Mouse (Mus musculus): ENCODE measurements around the gene Icos. TPM values are rescaled to one million over a fixed set of nuclear protein-coding genes. Genes with fewer than 3 reads are reported as not detected.

Gene Icos
- polyA plus RNA-seq, 1 experiment from 2014 or later, result 0.05 TPM

- Histone ChIP-seq H3K27ac (ENCODE audit: low read length) (no peak overlapping the region), H3K9ac (ENCODE audit: low read depth, low read length) (no peak overlapping the region), H3K36me3 (ENCODE audit: control insufficient read depth, insufficient read depth, low read length) (no peaks in the 10 kb centered on the region), H3K27me3 (ENCODE audit: control insufficient read depth, insufficient read depth, low read depth, low read length) (no peaks in the 10 kb centered on the region), H3K4me3 (ENCODE audit: low read depth, low read length) (no peak overlapping the region), H3K4me2 (ENCODE audit: low read length) (no peak overlapping the region), H3K9me3 (replicated peaks; ENCODE audit: control insufficient read depth, low read length, poor library complexity, severe bottlenecking) (no peaks in the 10 kb centered on the region), H3K4me1 (ENCODE audit: control insufficient read depth, insufficient read depth, low read length) (no peaks in the 10 kb centered on the region)
- WGBS, result 97% methylated on average over 2 of the region's 2 CpGs
- no peak for ATAC-seq
Observed at GRCm38 (mm10) chr1:61006229-61006628, 28.5 kb downstream of the Icos start.

- no peak overlapping the region for H3K4me2 ChIP-seq (ENCODE audit: low read length)
- no peaks in the 10 kb centered on the region for H3K36me3 ChIP-seq (ENCODE audit: control insufficient read depth, insufficient read depth, low read length)
- H3K27ac ChIP-seq (ENCODE audit: low read length), result no peak overlapping the region
- no peaks in the 10 kb centered on the region for H3K27me3 ChIP-seq (ENCODE audit: control insufficient read depth, insufficient read depth, low read depth, low read length)
- no peak overlapping the region for H3K9ac ChIP-seq (ENCODE audit: low read depth, low read length)
- no peak overlapping the region for H3K4me3 ChIP-seq (ENCODE audit: low read depth, low read length)
- ATAC-seq, result no peak
- no peaks in the 10 kb centered on the region for H3K9me3 ChIP-seq (replicated peaks; ENCODE audit: control insufficient read depth, low read length, poor library complexity, severe bottlenecking)
- no peaks in the 10 kb centered on the region for H3K4me1 ChIP-seq (ENCODE audit: control insufficient read depth, insufficient read depth, low read length)
Observed at GRCm38 (mm10) chr1:61007516-61007915, 29.8 kb downstream of the Icos start.

GRCm38 (mm10) chr1:61016578-61017118 is 38.9 kb downstream of the Icos start:
- no peaks in the 10 kb centered on the region for H3K9me3 ChIP-seq (replicated peaks; ENCODE audit: control insufficient read depth, low read length, poor library complexity, severe bottlenecking)
- no peak overlapping the region for H3K9ac ChIP-seq (ENCODE audit: low read depth, low read length)
- no peak overlapping the region for H3K27ac ChIP-seq (ENCODE audit: low read length)
- H3K4me1 ChIP-seq (ENCODE audit: control insufficient read depth, insufficient read depth, low read length), result no peaks in the 10 kb centered on the region
- H3K36me3 ChIP-seq (ENCODE audit: control insufficient read depth, insufficient read depth, low read length), result no peaks in the 10 kb centered on the region
- no peak overlapping the region for H3K4me3 ChIP-seq (ENCODE audit: low read depth, low read length)
- H3K27me3 ChIP-seq (ENCODE audit: control insufficient read depth, insufficient read depth, low read depth, low read length), result no peaks in the 10 kb centered on the region
- WGBS, result 85% methylated on average over 1 of the region's 1 CpGs
- no peak for ATAC-seq
- no peak overlapping the region for H3K4me2 ChIP-seq (ENCODE audit: low read length)

- H3K27me3 ChIP-seq (ENCODE audit: control insufficient read depth, insufficient read depth, low read depth, low read length), result no peaks in the 10 kb centered on the region
- no peak overlapping the region for H3K9ac ChIP-seq (ENCODE audit: low read depth, low read length)
- no peak overlapping the region for H3K27ac ChIP-seq (ENCODE audit: low read length)
- H3K4me2 ChIP-seq (ENCODE audit: low read length), result no peak overlapping the region
- H3K4me3 ChIP-seq (ENCODE audit: low read depth, low read length), result no peak overlapping the region
- 91% methylated on average over 5 of the region's 5 CpGs for WGBS
- no peaks in the 10 kb centered on the region for H3K4me1 ChIP-seq (ENCODE audit: control insufficient read depth, insufficient read depth, low read length)
- H3K9me3 ChIP-seq (replicated peaks; ENCODE audit: control insufficient read depth, low read length, poor library complexity, severe bottlenecking), result no peaks in the 10 kb centered on the region
- ATAC-seq, result no peak
- no peaks in the 10 kb centered on the region for H3K36me3 ChIP-seq (ENCODE audit: control insufficient read depth, insufficient read depth, low read length)
Observed at GRCm38 (mm10) chr1:61026712-61027111, 49.0 kb downstream of the Icos start.

- no peak overlapping the region for H3K4me3 ChIP-seq (ENCODE audit: low read depth, low read length)
- H3K9me3 ChIP-seq (replicated peaks; ENCODE audit: control insufficient read depth, low read length, poor library complexity, severe bottlenecking), result no peaks in the 10 kb centered on the region
- WGBS, result 91% methylated on average over 3 of the region's 3 CpGs
- no peak overlapping the region for H3K27ac ChIP-seq (ENCODE audit: low read length)
- H3K4me1 ChIP-seq (ENCODE audit: control insufficient read depth, insufficient read depth, low read length), result no peaks in the 10 kb centered on the region
- no peaks in the 10 kb centered on the region for H3K36me3 ChIP-seq (ENCODE audit: control insufficient read depth, insufficient read depth, low read length)
- no peak overlapping the region for H3K9ac ChIP-seq (ENCODE audit: low read depth, low read length)
- H3K27me3 ChIP-seq (ENCODE audit: control insufficient read depth, insufficient read depth, low read depth, low read length), result no peaks in the 10 kb centered on the region
- ATAC-seq, result no peak
- H3K4me2 ChIP-seq (ENCODE audit: low read length), result no peak overlapping the region
Observed at GRCm38 (mm10) chr1:61027519-61027918, 49.8 kb downstream of the Icos start.

GRCm38 (mm10) chr1:61029919-61030318 is 52.2 kb downstream of the Icos start:
- Histone ChIP-seq H3K4me3 (ENCODE audit: low read depth, low read length) (no peak overlapping the region), H3K27me3 (ENCODE audit: control insufficient read depth, insufficient read depth, low read depth, low read length) (no peaks in the 10 kb centered on the region), H3K36me3 (ENCODE audit: control insufficient read depth, insufficient read depth, low read length) (no peaks in the 10 kb centered on the region), H3K9ac (ENCODE audit: low read depth, low read length) (no peak overlapping the region), H3K4me1 (ENCODE audit: control insufficient read depth, insufficient read depth, low read length) (no peaks in the 10 kb centered on the region), H3K27ac (ENCODE audit: low read length) (no peak overlapping the region), H3K9me3 (replicated peaks; ENCODE audit: control insufficient read depth, low read length, poor library complexity, severe bottlenecking) (no peaks in the 10 kb centered on the region), H3K4me2 (ENCODE audit: low read length) (no peak overlapping the region)
- ATAC-seq, result no peak
- WGBS, result 42% methylated on average over 1 of the region's 1 CpGs

GRCm38 (mm10) chr1:61030532-61030931 is 52.8 kb downstream of the Icos start:
- H3K4me1 ChIP-seq (ENCODE audit: control insufficient read depth, insufficient read depth, low read length), result no peaks in the 10 kb centered on the region
- H3K27ac ChIP-seq (ENCODE audit: low read length), result no peak overlapping the region
- no peak overlapping the region for H3K4me2 ChIP-seq (ENCODE audit: low read length)
- no peak overlapping the region for H3K4me3 ChIP-seq (ENCODE audit: low read depth, low read length)
- no peaks in the 10 kb centered on the region for H3K9me3 ChIP-seq (replicated peaks; ENCODE audit: control insufficient read depth, low read length, poor library complexity, severe bottlenecking)
- H3K36me3 ChIP-seq (ENCODE audit: control insufficient read depth, insufficient read depth, low read length), result no peaks in the 10 kb centered on the region
- no peak overlapping the region for H3K9ac ChIP-seq (ENCODE audit: low read depth, low read length)
- no peak for ATAC-seq
- H3K27me3 ChIP-seq (ENCODE audit: control insufficient read depth, insufficient read depth, low read depth, low read length), result no peaks in the 10 kb centered on the region

- Histone ChIP-seq H3K27me3 (ENCODE audit: control insufficient read depth, insufficient read depth, low read depth, low read length) (no peaks in the 10 kb centered on the region), H3K4me1 (ENCODE audit: control insufficient read depth, insufficient read depth, low read length) (no peaks in the 10 kb centered on the region), H3K27ac (ENCODE audit: low read length) (no peak overlapping the region), H3K4me3 (ENCODE audit: low read depth, low read length) (no peak overlapping the region), H3K4me2 (ENCODE audit: low read length) (no peak overlapping the region), H3K9ac (ENCODE audit: low read depth, low read length) (no peak overlapping the region), H3K36me3 (ENCODE audit: control insufficient read depth, insufficient read depth, low read length) (no peaks in the 10 kb centered on the region), H3K9me3 (replicated peaks; ENCODE audit: control insufficient read depth, low read length, poor library complexity, severe bottlenecking) (no peaks in the 10 kb centered on the region)
- 69% methylated on average over 1 of the region's 1 CpGs for WGBS
- no peak for ATAC-seq
Observed at GRCm38 (mm10) chr1:61035270-61035669, 57.5 kb downstream of the Icos start.

- WGBS, result 62% methylated on average over 4 of the region's 4 CpGs
Observed at GRCm38 (mm10) chr1:61038223-61038622, 60.5 kb downstream of the Icos start.

More at GRCm38 (mm10) chr1:61038223-61038622, 60.5 kb downstream of the Icos start:
- Histone ChIP-seq H3K36me3 (ENCODE audit: control insufficient read depth, insufficient read depth, low read length) (no peaks in the 10 kb centered on the region), H3K9me3 (replicated peaks; ENCODE audit: control insufficient read depth, low read length, poor library complexity, severe bottlenecking) (no peaks in the 10 kb centered on the region), H3K4me3 (ENCODE audit: low read depth, low read length) (no peak overlapping the region), H3K27ac (ENCODE audit: low read length) (no peak overlapping the region), H3K9ac (ENCODE audit: low read depth, low read length) (no peak overlapping the region), H3K4me2 (ENCODE audit: low read length) (no peak overlapping the region), H3K27me3 (ENCODE audit: control insufficient read depth, insufficient read depth, low read depth, low read length) (no peaks in the 10 kb centered on the region), H3K4me1 (ENCODE audit: control insufficient read depth, insufficient read depth, low read length) (no peaks in the 10 kb centered on the region)
- no peak for ATAC-seq
